Mouse (Mus musculus) C2C12 (cell line): Measurements from ENCODE around the gene Eif4e3. TPM values are rescaled to one million over a fixed set of nuclear protein-coding genes. Genes with fewer than 3 reads are reported as not detected.

Experiments used
- H3K27me3 ChIP-seq: one replicate; pipeline ENCODE4 v1.6.1; 2011; ENCODE audit not compliant: control insufficient read depth, insufficient read depth, insufficient read length
- H3K36me3 ChIP-seq: one replicate; pipeline ENCODE4 v1.6.1; 2011; ENCODE audit not compliant: control insufficient read depth, insufficient read depth
- H3K4me3 ChIP-seq: one replicate; pipeline ENCODE4 v1.5.1; 2011; ENCODE audit warnings: mild to moderate bottlenecking, control low read depth; ENCODE audit not compliant: poor library complexity, insufficient read depth, severe bottlenecking
- H3K79me2 ChIP-seq: one replicate; pipeline ENCODE4 v1.6.1; 2011; ENCODE audit not compliant: control insufficient read depth, insufficient read depth
- H3K79me3 ChIP-seq: one replicate; pipeline ENCODE4 v1.6.1; 2011; ENCODE audit warnings: low read depth, control low read depth
- H3ac ChIP-seq: one replicate; pipeline ENCODE3; 2011; ENCODE audit warnings: low read depth; ENCODE audit not compliant: control insufficient read depth, insufficient read length
- CEBPB ChIP-seq: IDR thresholded peaks from one replicate; pipeline ENCODE4 v1.6.1; 2011; ENCODE audit warnings: low read depth, mild to moderate bottlenecking, control low read depth, moderate library complexity
- CTCF ChIP-seq: IDR thresholded peaks from one replicate; pipeline ENCODE4 v1.5.1; 2011; ENCODE audit not compliant: control insufficient read depth, insufficient read depth, insufficient read length
- FOSL1 ChIP-seq: IDR thresholded peaks from one replicate; pipeline ENCODE4 v1.8.0; 2011; ENCODE audit warnings: mild to moderate bottlenecking, low read length; ENCODE audit not compliant: poor library complexity, insufficient read depth, severe bottlenecking
- MAX ChIP-seq: IDR thresholded peaks from one replicate; pipeline ENCODE4 v1.6.1; 2011; ENCODE audit warnings: mild to moderate bottlenecking, control low read depth
- MYOD1 ChIP-seq: IDR thresholded peaks from one replicate; pipeline ENCODE4 v1.6.1; 2011; ENCODE audit warnings: low read depth; ENCODE audit not compliant: control insufficient read depth, insufficient read length
- MYOG ChIP-seq: IDR thresholded peaks from one replicate; pipeline ENCODE4 v1.6.1; 2011; ENCODE audit not compliant: control insufficient read depth, insufficient read length; ENCODE audit errors: extremely low read depth
- USF1 ChIP-seq: IDR thresholded peaks from one replicate; pipeline ENCODE4 v1.6.1; 2011; ENCODE audit warnings: low read depth, mild to moderate bottlenecking, control low read depth, moderate library complexity
- polyA plus RNA-seq: library from polyadenylated mRNA; unstranded; fragments of >200 nt; fragmentation: generic; extraction: Trizol; gene quantifications from one replicate; pipeline ENCODE4 v1.2.1, GENCODE M21; 2012; ENCODE audit warnings: missing spikeins

Eif4e3 gene
- polyA plus RNA-seq, 1 experiment: 5.9 TPM

- Histone ChIP-seq H3K27me3 (no peaks in the 10 kb centered on the region), H3K36me3 (no peaks in the 10 kb centered on the region), H3ac (no peak overlapping the region), H3K4me3 (no peak overlapping the region), H3K79me2 (no peaks in the 10 kb centered on the region), H3K79me3 (no peaks in the 10 kb centered on the region)
- TF ChIP-seq USF1: no peak
- TF ChIP-seq FOSL1: no peak
- TF ChIP-seq CTCF: no peak
- no peak for TF ChIP-seq CEBPB
- no peak for TF ChIP-seq MYOG
- no peak for TF ChIP-seq MAX
- no peak for TF ChIP-seq MYOD1
Observed at GRCm38 (mm10) chr6:99636121-99636520, 30.4 kb downstream of the Eif4e3 start.

GRCm38 (mm10) chr6:99632121-99632980, 34.2 kb downstream of the Eif4e3 start:
- Histone ChIP-seq H3K4me3 (no peak overlapping the region), H3ac (no peak overlapping the region), H3K36me3 (no peaks in the 10 kb centered on the region), H3K79me3 (no peaks in the 10 kb centered on the region), H3K27me3 (no peaks in the 10 kb centered on the region), H3K79me2 (no peaks in the 10 kb centered on the region)
- TF ChIP-seq FOSL1: no peak

- Histone ChIP-seq H3K36me3 (no peaks in the 10 kb centered on the region), H3K79me2 (no peaks in the 10 kb centered on the region), H3K4me3 (no peak overlapping the region), H3K79me3 (no peaks in the 10 kb centered on the region), H3ac (no peak overlapping the region), H3K27me3 (no peaks in the 10 kb centered on the region)
- TF ChIP-seq FOSL1: no peak
- no peak for TF ChIP-seq MAX
- no peak for TF ChIP-seq USF1
- TF ChIP-seq CEBPB: no peak
- no peak for TF ChIP-seq MYOG
Observed at GRCm38 (mm10) chr6:99631637-99632036, 34.9 kb downstream of the Eif4e3 start.

- H3ac ChIP-seq: no peak overlapping the region
- no peaks in the 10 kb centered on the region for H3K79me2 ChIP-seq
- no peak overlapping the region for H3K4me3 ChIP-seq
- TF ChIP-seq FOSL1: no peak
- no peak for TF ChIP-seq USF1
- TF ChIP-seq MYOG: no peak
- no peak for TF ChIP-seq MYOD1
- no peak for TF ChIP-seq MAX
- TF ChIP-seq CEBPB: no peak
- TF ChIP-seq CTCF: no peak
- H3K79me3 ChIP-seq: no peaks in the 10 kb centered on the region
- H3K27me3 ChIP-seq: no peaks in the 10 kb centered on the region
- no peaks in the 10 kb centered on the region for H3K36me3 ChIP-seq
Observed at GRCm38 (mm10) chr6:99629726-99630458, 36.7 kb downstream of the Eif4e3 start.

- no peaks in the 10 kb centered on the region for H3K79me3 ChIP-seq
- no peak overlapping the region for H3K4me3 ChIP-seq
- TF ChIP-seq CEBPB: no peak
- TF ChIP-seq FOSL1: no peak
- no peak for TF ChIP-seq CTCF
- TF ChIP-seq MYOD1: no peak
- no peak for TF ChIP-seq MYOG
- TF ChIP-seq MAX: no peak
- no peaks in the 10 kb centered on the region for H3K36me3 ChIP-seq
- H3K79me2 ChIP-seq: no peaks in the 10 kb centered on the region
- no peaks in the 10 kb centered on the region for H3K27me3 ChIP-seq
- H3ac ChIP-seq: no peak overlapping the region
Observed at GRCm38 (mm10) chr6:99626347-99626746, 40.2 kb downstream of the Eif4e3 start.

- TF ChIP-seq MAX: no peak
- no peak for TF ChIP-seq CTCF
- no peak for TF ChIP-seq MYOD1
- TF ChIP-seq CEBPB: no peak
- no peak for TF ChIP-seq USF1
- no peak for TF ChIP-seq MYOG
- no peak for TF ChIP-seq FOSL1
- no peak overlapping the region for H3K4me3 ChIP-seq
- no peaks in the 10 kb centered on the region for H3K36me3 ChIP-seq
- no peaks in the 10 kb centered on the region for H3K79me2 ChIP-seq
- no peak overlapping the region for H3ac ChIP-seq
- no peaks in the 10 kb centered on the region for H3K79me3 ChIP-seq
- H3K27me3 ChIP-seq: no peaks in the 10 kb centered on the region
Observed at GRCm38 (mm10) chr6:99625803-99626202, 40.8 kb downstream of the Eif4e3 start.
